Mouse (Mus musculus) embryonic fibroblast, embryonic 13.5 days (primary cell): ENCODE data around the gene Pds5b.

Source experiments
- CTCF ChIP-seq: IDR thresholded peaks from 2 replicates; pipeline ENCODE4 v1.5.1; 2011; ENCODE audit warnings: mild to moderate bottlenecking, control low read depth, low read length, moderate library complexity, borderline replicate concordance; ENCODE audit not compliant: insufficient read depth
- POLR2A ChIP-seq: IDR thresholded peaks from 2 replicates; pipeline ENCODE4 v1.6.1; 2011; ENCODE audit warnings: low read depth, mild to moderate bottlenecking, control low read depth, low read length, moderate library complexity

GRCm38 (mm10) chr5:150693277-150693676 is 19.7 kb downstream of the Pds5b start:
- no peak for TF ChIP-seq CTCF
- no peak for TF ChIP-seq POLR2A
